Comparison of ENCODE assay signal across 19 mouse cellular contexts in genomic region chr13:104580686-104581350, GRCm38 (mm10).
A peak's percentile ranks its signal among the peaks of the same experiment; 100 is the strongest.
DNase-seq lines count a peak whose midpoint lies in the region; ATAC-seq lines count a peak whose summit lies in the region.
"Had no signal": no experiment of that assay in that cellular context is flagged by ENCODE, and none has a peak within 500 bp of the region (broad histone marks: within the 10 kb centered on the region; RNA-seq: fewer than 3 reads in every experiment).

No protein-coding gene starts in this region.

- H3K27ac ChIP-seq in midbrain, embryonic 14.5 days (replicated peaks; ENCODE audit: low read depth, low read length), result no peak overlapping the region
- H3K27ac ChIP-seq in midbrain, embryonic 11.5 days (ENCODE audit: low read depth, low read length), result no peak overlapping the region
- H3K27ac ChIP-seq in embryonic facial prominence, embryonic 10.5 days (replicated peaks), result peak overlapping the region; percentile 24
- H3K27ac ChIP-seq in limb, embryonic 15.5 days, result peak overlapping the region; percentile 43; the same call in 1 of the 2 replicates
- H3K27ac ChIP-seq: heart, embryonic 10.5 days; layer of hippocampus, adult 2 months had no signal

- H3K4me2 ChIP-seq in midbrain, embryonic 14.5 days (ENCODE audit: low read length), result no peak overlapping the region
- H3K4me2 ChIP-seq in midbrain, embryonic 11.5 days, result no peak overlapping the region
- 0 out of 2 replicates have a peak overlapping the region, but pooled peaks have one; percentile 2 for H3K4me2 ChIP-seq in limb, embryonic 15.5 days

- no peaks in the 10 kb centered on the region for H3K36me3 ChIP-seq in midbrain, embryonic 14.5 days (ENCODE audit: control insufficient read depth, insufficient read depth, low read length)
- H3K36me3 ChIP-seq in midbrain, embryonic 11.5 days (ENCODE audit: control insufficient read depth, insufficient read depth, low read length), result no peaks in the 10 kb centered on the region
- H3K36me3 ChIP-seq in embryonic facial prominence, embryonic 10.5 days (replicated peaks), result no peaks in the 10 kb centered on the region
- H3K36me3 ChIP-seq in limb, embryonic 15.5 days, result no peaks in the 10 kb centered on the region
- H3K36me3 ChIP-seq: heart, embryonic 10.5 days had no signal

- no peaks in the 10 kb centered on the region for H3K9me3 ChIP-seq in midbrain, embryonic 14.5 days (ENCODE audit: control insufficient read depth, low read length)
- H3K9me3 ChIP-seq in midbrain, embryonic 11.5 days (ENCODE audit: control insufficient read depth, low read length), result no peaks in the 10 kb centered on the region
- no peaks in the 10 kb centered on the region for H3K9me3 ChIP-seq in embryonic facial prominence, embryonic 10.5 days
- H3K9me3 ChIP-seq in limb, embryonic 15.5 days, result no peaks in the 10 kb centered on the region
- H3K9me3 ChIP-seq: heart, embryonic 10.5 days had no signal

- WGBS in midbrain, embryonic 14.5 days, result 62% methylated on average over 9 of the region's 9 CpGs
- 64% methylated on average over 9 of the region's 9 CpGs for WGBS in midbrain, embryonic 11.5 days
- 66% methylated on average over 9 of the region's 9 CpGs for WGBS in embryonic facial prominence, embryonic 10.5 days
- WGBS in limb, embryonic 15.5 days, result 46% methylated on average over 9 of the region's 9 CpGs

- DNase-seq in layer of hippocampus, adult 18-20 months (ENCODE audit: low spot score in 2 of 2), result peak; percentile 7 to 40
- DNase-seq in layer of hippocampus, postnatal 36 days, result no peak
- peak; percentile 12 for DNase-seq in midbrain, embryonic 14.5 days
- no peak for DNase-seq in midbrain, embryonic 11.5 days (ENCODE audit: low spot score, missing footprints)
- no peak for DNase-seq in embryonic facial prominence, embryonic 10.5 days (ENCODE audit: low spot score)
- DNase-seq in cerebellum, postnatal 25 days, result no peak
- DNase-seq: adrenal gland, postnatal 36 days; cerebellum, postnatal 10 days; gastrocnemius, postnatal 25 days; heart, postnatal 4 days; left cerebral cortex, postnatal 4 days; liver, postnatal 0 days had no signal

- no peak overlapping the region for H3K4me3 ChIP-seq in midbrain, embryonic 14.5 days (replicated peaks; ENCODE audit: low read depth, low read length)
- no peak overlapping the region for H3K4me3 ChIP-seq in midbrain, embryonic 11.5 days (ENCODE audit: low read depth, low read length)
- no peak overlapping the region for H3K4me3 ChIP-seq in embryonic facial prominence, embryonic 10.5 days
- H3K4me3 ChIP-seq in limb, embryonic 15.5 days, result no peak overlapping the region
- H3K4me3 ChIP-seq: erythroblast, embryonic 14.5 days; heart, embryonic 10.5 days; layer of hippocampus, adult 2 months had no signal

- ATAC-seq in midbrain, embryonic 14.5 days (ENCODE audit: low FRiP score, low TSS enrichment), result no peak
- no peak for ATAC-seq in midbrain, embryonic 11.5 days (ENCODE audit: low FRiP score)
- no peak for ATAC-seq in limb, embryonic 15.5 days (ENCODE audit: insufficient number of reproducible peaks, low FRiP score, low TSS enrichment, low read depth)
- ATAC-seq: activated CD4-positive, CD25-positive, alpha-beta regulatory T cell, adult 4 months; CD4-positive, CD25-positive, alpha-beta regulatory T cell, adult 4 months; forebrain, embryonic 16.5 days; liver, postnatal 0 days had no signal

- H3K4me1 ChIP-seq in midbrain, embryonic 14.5 days (ENCODE audit: control insufficient read depth, insufficient read depth, low read length), result no peaks in the 10 kb centered on the region
- H3K4me1 ChIP-seq in midbrain, embryonic 11.5 days (ENCODE audit: control insufficient read depth, insufficient read depth, low read length), result no peaks in the 10 kb centered on the region
- H3K4me1 ChIP-seq in embryonic facial prominence, embryonic 10.5 days, result peaks cover 21% of the 10 kb centered on the region
- peaks cover 20% of the 10 kb centered on the region for H3K4me1 ChIP-seq in limb, embryonic 15.5 days
- H3K4me1 ChIP-seq: heart, embryonic 10.5 days had no signal

- H3K9ac ChIP-seq in midbrain, embryonic 14.5 days (replicated peaks; ENCODE audit: low read length), result no peak overlapping the region
- H3K9ac ChIP-seq in midbrain, embryonic 11.5 days (ENCODE audit: low read length), result no peak overlapping the region
- H3K9ac ChIP-seq in limb, embryonic 15.5 days, result no peak overlapping the region
- H3K9ac ChIP-seq: liver, postnatal 0 days had no signal

- H3K27me3 ChIP-seq in midbrain, embryonic 14.5 days (ENCODE audit: control insufficient read depth, insufficient read depth, low read length), result no peaks in the 10 kb centered on the region
- H3K27me3 ChIP-seq in midbrain, embryonic 11.5 days (ENCODE audit: control insufficient read depth, insufficient read depth, low read length), result no peaks in the 10 kb centered on the region
- H3K27me3 ChIP-seq in embryonic facial prominence, embryonic 10.5 days (replicated peaks; ENCODE audit: low read depth, poor library complexity, severe bottlenecking), result no peaks in the 10 kb centered on the region
- 0 out of 2 replicates have a peak, but pooled peaks cover 2% of the 10 kb centered on the region for H3K27me3 ChIP-seq in limb, embryonic 15.5 days

Comparison
In these comparisons a context has a peak if more than half of its experiments do, and no peak if none do; other contexts are left out.
1. DNase-seq: peak in layer of hippocampus, adult 18-20 months (2 of 2) and midbrain, embryonic 14.5 days (single experiment); none in layer of hippocampus, postnatal 36 days (0 of 2), midbrain, embryonic 11.5 days (single experiment), embryonic facial prominence, embryonic 10.5 days (single experiment) and cerebellum, postnatal 25 days (0 of 2).
2. H3K27ac ChIP-seq: peak in embryonic facial prominence, embryonic 10.5 days (single experiment) and limb, embryonic 15.5 days (single experiment); none in midbrain, embryonic 14.5 days (single experiment) and midbrain, embryonic 11.5 days (single experiment).